Mouse (Mus musculus) C2C12 (cell line): ENCODE measurements around the gene Serinc3.

Experiments used
- CTCF ChIP-seq: IDR thresholded peaks from one replicate; pipeline ENCODE4 v1.5.1; 2011; ENCODE audit not compliant: control insufficient read depth, insufficient read depth, insufficient read length
- FOSL1 ChIP-seq: IDR thresholded peaks from one replicate; pipeline ENCODE4 v1.8.0; 2011; ENCODE audit warnings: mild to moderate bottlenecking, low read length; ENCODE audit not compliant: poor library complexity, insufficient read depth, severe bottlenecking
- MAX ChIP-seq: IDR thresholded peaks from one replicate; pipeline ENCODE4 v1.6.1; 2011; ENCODE audit warnings: mild to moderate bottlenecking, control low read depth
- MYOD1 ChIP-seq: IDR thresholded peaks from one replicate; pipeline ENCODE4 v1.6.1; 2011; ENCODE audit warnings: low read depth; ENCODE audit not compliant: control insufficient read depth, insufficient read length
- MYOG ChIP-seq: IDR thresholded peaks from one replicate; pipeline ENCODE4 v1.6.1; 2011; ENCODE audit not compliant: control insufficient read depth, insufficient read length; ENCODE audit errors: extremely low read depth
- USF1 ChIP-seq: IDR thresholded peaks from one replicate; pipeline ENCODE4 v1.6.1; 2011; ENCODE audit warnings: low read depth, mild to moderate bottlenecking, control low read depth, moderate library complexity

- peak; percentile 17 for TF ChIP-seq CTCF
- no peak for TF ChIP-seq USF1
- TF ChIP-seq MAX = no peak
- no peak for TF ChIP-seq MYOG
- no peak for TF ChIP-seq MYOD1
- TF ChIP-seq FOSL1 = no peak
Observed at GRCm38 (mm10) chr2:163644575-163645385, at the start of gene Serinc3.
